Mouse (Mus musculus): Measurements from ENCODE around the gene Iqschfp. TPM values are rescaled to one million over a fixed set of nuclear protein-coding genes. Genes with fewer than 3 reads are reported as not detected.

Gene Iqschfp
- polyA plus RNA-seq, 1 experiment from 2014 or later = not detected

GRCm38 (mm10) chr3:68564978-68565674 lies 673.1 kb downstream of the Iqschfp start:
- DNase-seq (no peak), ATAC-seq (no peak)
- Histone ChIP-seq H3K9ac (replicated peaks) (no peak overlapping the region), H3K4me2 (ENCODE audit: low read depth, low read length) (no peak overlapping the region), H3K27ac (ENCODE audit: low read depth) (no peak overlapping the region), H3K4me3 (ENCODE audit: low read depth, low read length) (no peak overlapping the region), H3K36me3 (replicated peaks; ENCODE audit: insufficient read depth, low read length) (no peaks in the 10 kb centered on the region), H3K27me3 (ENCODE audit: insufficient read depth, low read length) (no peaks in the 10 kb centered on the region), H3K9me3 (ENCODE audit: low read length) (no peaks in the 10 kb centered on the region), H3K4me1 (ENCODE audit: insufficient read depth) (no peaks in the 10 kb centered on the region)
- no peak for TF ChIP-seq CTCF (IDR thresholded peaks at IDR 0.05; ENCODE audit: low read depth)
- no peak for TF ChIP-seq EP300 (IDR thresholded peaks at IDR 0.05; ENCODE audit: low read depth)
- 74% methylated on average over 10 of the region's 10 CpGs for WGBS (ENCODE audit: insufficient replicate concordance)

DNA sequence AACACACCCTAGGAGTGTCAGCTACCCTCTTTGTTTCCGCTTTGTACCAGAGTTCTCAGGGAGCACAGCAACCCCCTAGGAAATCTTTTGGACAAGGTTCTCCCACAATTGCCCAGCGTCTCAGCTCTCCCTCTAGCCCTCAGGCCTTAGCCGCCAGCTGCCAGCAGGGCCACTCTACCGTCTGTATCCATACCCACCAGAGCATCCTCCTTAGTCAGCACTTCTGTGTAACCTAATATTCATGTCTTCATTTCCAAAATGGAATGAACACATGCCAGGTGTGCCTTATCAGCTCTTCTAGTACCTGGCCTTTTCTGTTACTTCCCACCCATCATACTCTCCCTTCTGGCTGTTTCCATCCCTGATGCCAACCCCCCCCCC lies 673.6 kb downstream of the Iqschfp start:
- TF ChIP-seq CTCF (IDR thresholded peaks at IDR 0.05; ENCODE audit: low read depth) (no peak), EP300 (IDR thresholded peaks at IDR 0.05; ENCODE audit: low read depth) (no peak)
- DNase-seq = no peak
- Histone ChIP-seq H3K36me3 (replicated peaks; ENCODE audit: insufficient read depth, low read length) (no peaks in the 10 kb centered on the region), H3K9me3 (ENCODE audit: low read length) (no peaks in the 10 kb centered on the region), H3K4me1 (ENCODE audit: insufficient read depth) (no peaks in the 10 kb centered on the region), H3K9ac (replicated peaks) (no peak overlapping the region), H3K4me2 (ENCODE audit: low read depth, low read length) (no peak overlapping the region), H3K27me3 (ENCODE audit: insufficient read depth, low read length) (no peaks in the 10 kb centered on the region), H3K27ac (ENCODE audit: low read depth) (no peak overlapping the region), H3K4me3 (ENCODE audit: low read depth, low read length) (no peak overlapping the region)
- ATAC-seq = no peak
- 82% methylated on average over 4 of the region's 4 CpGs for WGBS (ENCODE audit: insufficient replicate concordance)

DNA sequence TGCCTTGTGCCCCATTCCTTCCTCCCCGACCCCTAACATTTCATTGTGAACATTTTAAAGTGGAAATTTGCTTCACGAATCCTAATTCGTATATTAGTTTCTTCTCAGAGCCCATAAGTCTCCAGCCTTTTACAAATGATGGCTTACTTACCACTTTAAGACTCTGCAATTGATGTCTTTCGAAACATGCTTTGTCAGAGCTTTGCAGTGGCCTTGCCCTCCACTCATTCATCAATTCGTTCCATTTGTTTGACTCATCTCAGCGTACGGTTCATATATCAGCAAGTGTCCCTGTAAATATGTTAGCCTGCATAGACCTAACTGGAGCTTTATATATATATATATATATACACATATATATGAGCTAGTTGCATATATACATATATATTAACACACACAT lies 675.5 kb downstream of the Iqschfp start:
- DNase-seq (no peak), ATAC-seq (no peak)
- no peak for TF ChIP-seq CTCF (IDR thresholded peaks at IDR 0.05; ENCODE audit: low read depth)
- TF ChIP-seq EP300 (IDR thresholded peaks at IDR 0.05; ENCODE audit: low read depth) = no peak
- Histone ChIP-seq H3K9ac (replicated peaks) (no peak overlapping the region), H3K4me1 (ENCODE audit: insufficient read depth) (no peaks in the 10 kb centered on the region), H3K27me3 (ENCODE audit: insufficient read depth, low read length) (no peaks in the 10 kb centered on the region), H3K27ac (ENCODE audit: low read depth) (no peak overlapping the region), H3K4me2 (ENCODE audit: low read depth, low read length) (no peak overlapping the region), H3K36me3 (replicated peaks; ENCODE audit: insufficient read depth, low read length) (no peaks in the 10 kb centered on the region), H3K4me3 (ENCODE audit: low read depth, low read length) (no peak overlapping the region), H3K9me3 (ENCODE audit: low read length) (no peaks in the 10 kb centered on the region)
- WGBS (ENCODE audit: insufficient replicate concordance) = 79% methylated on average over 7 of the region's 7 CpGs

- Histone ChIP-seq H3K4me2 (ENCODE audit: low read depth, low read length) (no peak overlapping the region), H3K9ac (replicated peaks) (no peak overlapping the region), H3K27ac (ENCODE audit: low read depth) (no peak overlapping the region), H3K27me3 (ENCODE audit: insufficient read depth, low read length) (no peaks in the 10 kb centered on the region), H3K4me1 (ENCODE audit: insufficient read depth) (no peaks in the 10 kb centered on the region), H3K4me3 (ENCODE audit: low read depth, low read length) (no peak overlapping the region), H3K9me3 (ENCODE audit: low read length) (no peaks in the 10 kb centered on the region), H3K36me3 (replicated peaks; ENCODE audit: insufficient read depth, low read length) (no peaks in the 10 kb centered on the region)
- DNase-seq (no peak), ATAC-seq (no peak)
- 85% methylated on average over 3 of the region's 3 CpGs for WGBS (ENCODE audit: insufficient replicate concordance)
- no peak for TF ChIP-seq EP300 (IDR thresholded peaks at IDR 0.05; ENCODE audit: low read depth)
- no peak for TF ChIP-seq CTCF (IDR thresholded peaks at IDR 0.05; ENCODE audit: low read depth)
Measured at GRCm38 (mm10) chr3:68568149-68568548, 676.1 kb downstream of the Iqschfp start.

- no peak overlapping the region for H3K9ac ChIP-seq (replicated peaks)
- no peak for DNase-seq
- no peaks in the 10 kb centered on the region for H3K9me3 ChIP-seq (ENCODE audit: low read length)
- TF ChIP-seq CTCF (IDR thresholded peaks at IDR 0.05; ENCODE audit: low read depth) (no peak), EP300 (IDR thresholded peaks at IDR 0.05; ENCODE audit: low read depth) (no peak)
- WGBS (ENCODE audit: insufficient replicate concordance) = 66% methylated on average over 7 of the region's 7 CpGs
- H3K4me3 ChIP-seq (ENCODE audit: low read depth, low read length) = no peak overlapping the region
- no peaks in the 10 kb centered on the region for H3K4me1 ChIP-seq (ENCODE audit: insufficient read depth)
- H3K36me3 ChIP-seq (replicated peaks; ENCODE audit: insufficient read depth, low read length) = no peaks in the 10 kb centered on the region
- H3K4me2 ChIP-seq (ENCODE audit: low read depth, low read length) = no peak overlapping the region
- no peaks in the 10 kb centered on the region for H3K27me3 ChIP-seq (ENCODE audit: insufficient read depth, low read length)
- no peak overlapping the region for H3K27ac ChIP-seq (ENCODE audit: low read depth)
- no peak for ATAC-seq
Measured at GRCm38 (mm10) chr3:68568716-68569115, 676.7 kb downstream of the Iqschfp start.

DNA sequence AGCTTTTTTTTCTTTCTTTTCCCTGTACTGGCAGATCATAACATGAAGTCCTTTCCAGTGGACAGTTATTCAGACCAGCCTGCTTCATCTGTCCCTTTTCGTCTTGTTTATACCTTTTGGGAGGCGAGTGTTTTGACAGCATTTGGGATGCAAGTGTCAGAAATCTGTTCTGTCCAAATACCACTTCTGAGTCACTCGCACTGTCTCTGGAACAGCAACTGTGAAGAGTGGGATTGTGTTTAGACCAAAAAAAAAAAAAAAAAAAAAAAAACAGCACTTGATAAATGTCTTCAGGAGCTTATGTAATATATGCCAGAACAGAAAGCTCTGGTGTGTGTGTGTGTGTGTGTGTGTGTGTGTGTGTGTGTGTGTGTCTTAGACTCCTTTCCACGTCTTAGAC lies 678.3 kb downstream of the Iqschfp start:
- no peak for TF ChIP-seq EP300 (IDR thresholded peaks at IDR 0.05; ENCODE audit: low read depth)
- no peak for TF ChIP-seq CTCF (IDR thresholded peaks at IDR 0.05; ENCODE audit: low read depth)
- ATAC-seq = no peak
- Histone ChIP-seq H3K4me2 (ENCODE audit: low read depth, low read length) (no peak overlapping the region), H3K9ac (replicated peaks) (no peak overlapping the region), H3K36me3 (replicated peaks; ENCODE audit: insufficient read depth, low read length) (no peaks in the 10 kb centered on the region), H3K27me3 (ENCODE audit: insufficient read depth, low read length) (no peaks in the 10 kb centered on the region), H3K4me1 (ENCODE audit: insufficient read depth) (no peaks in the 10 kb centered on the region), H3K4me3 (ENCODE audit: low read depth, low read length) (no peak overlapping the region), H3K27ac (ENCODE audit: low read depth) (no peak overlapping the region), H3K9me3 (ENCODE audit: low read length) (no peaks in the 10 kb centered on the region)
- DNase-seq = no peak
- WGBS (ENCODE audit: insufficient replicate concordance) = 83% methylated on average over 4 of the region's 4 CpGs

Data from liver, postnatal 0 days (tissue).